Mouse (Mus musculus): ENCODE measurements around the gene 4930572O03Rik. TPM values are rescaled to one million over a fixed set of nuclear protein-coding genes. Genes with fewer than 3 reads are reported as not detected.
"Not testable (repeated sequence)": the region's sequence is repeated elsewhere in the genome, so short reads cannot be mapped to it uniquely, and the experiment has no call there.

The 4930572O03Rik gene
- polyA plus RNA-seq, 1 experiment, result not detected

DNA sequence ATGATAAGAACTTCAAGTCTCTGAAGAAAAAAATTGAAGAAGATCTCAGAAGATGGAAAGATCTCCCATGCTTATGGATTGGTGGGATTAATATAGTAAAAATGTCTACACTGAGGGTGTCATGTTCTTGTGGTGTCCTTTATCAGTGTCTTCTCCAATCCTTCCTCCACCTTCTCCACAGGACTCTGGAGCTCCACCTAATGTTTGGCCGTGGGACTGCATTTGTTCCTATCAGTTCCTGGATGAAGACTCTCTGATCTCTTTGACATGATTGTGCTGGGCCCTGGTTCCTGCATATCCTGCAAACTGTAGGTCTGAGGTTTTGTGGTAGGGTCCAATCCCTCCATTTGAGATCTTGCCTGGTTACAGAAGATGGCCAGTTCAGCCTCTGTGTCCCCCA lies 28.7 kb downstream of the 4930572O03Rik start:
- not testable (repeated sequence) for H3K4me3 ChIP-seq (ENCODE audit: low read depth, low read length); H3K36me3 ChIP-seq (ENCODE audit: control insufficient read depth, insufficient read depth, low read length, poor library complexity, severe bottlenecking); H3K9ac ChIP-seq (ENCODE audit: low read depth, poor library complexity, severe bottlenecking); H3K27ac ChIP-seq (ENCODE audit: insufficient read depth, low read length); H3K27me3 ChIP-seq (ENCODE audit: control insufficient read depth, insufficient read depth, low read length, poor library complexity, severe bottlenecking); H3K4me1 ChIP-seq (ENCODE audit: control insufficient read depth, insufficient read depth, low read length); H3K9me3 ChIP-seq (replicated peaks; ENCODE audit: control insufficient read depth, insufficient read depth, low read length, poor library complexity, severe bottlenecking)

DNA sequence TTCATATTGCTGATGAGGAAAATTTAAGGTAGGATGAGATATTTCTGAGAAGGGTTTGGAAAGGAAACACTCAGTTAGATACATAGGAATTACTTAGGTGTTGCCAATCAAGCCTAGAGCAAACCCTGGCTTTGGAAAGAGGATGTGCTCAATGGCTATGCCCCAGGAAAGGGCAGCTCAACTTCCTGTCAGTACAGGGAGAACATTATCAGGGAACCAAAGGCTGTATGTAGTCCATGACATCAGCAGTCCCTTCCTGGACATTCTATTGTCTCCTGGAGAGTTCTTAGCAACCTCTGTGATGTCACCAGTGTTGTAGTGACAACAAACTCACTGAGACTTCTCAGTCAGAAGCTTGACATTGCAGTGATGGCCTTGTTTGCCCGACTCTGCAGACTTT lies 38.1 kb downstream of the 4930572O03Rik start, which contains the start of gene Speer4d:
Gene Speer4d (plus strand): TSS at position 301 of the 400 bp plus-strand sequence.
- H3K4me3 ChIP-seq (ENCODE audit: low read depth, low read length); H3K9ac ChIP-seq (ENCODE audit: low read depth, poor library complexity, severe bottlenecking); H3K4me1 ChIP-seq (ENCODE audit: control insufficient read depth, insufficient read depth, low read length); H3K27ac ChIP-seq (ENCODE audit: insufficient read depth, low read length); H3K36me3 ChIP-seq (ENCODE audit: control insufficient read depth, insufficient read depth, low read length, poor library complexity, severe bottlenecking); H3K9me3 ChIP-seq (replicated peaks; ENCODE audit: control insufficient read depth, insufficient read depth, low read length, poor library complexity, severe bottlenecking); H3K27me3 ChIP-seq (ENCODE audit: control insufficient read depth, insufficient read depth, low read length, poor library complexity, severe bottlenecking): not testable (repeated sequence)

GRCm38 (mm10) chr5:15616195-15616594 lies 40.7 kb downstream of the 4930572O03Rik start:
- H3K9me3 ChIP-seq (replicated peaks; ENCODE audit: control insufficient read depth, insufficient read depth, low read length, poor library complexity, severe bottlenecking); H3K27ac ChIP-seq (ENCODE audit: insufficient read depth, low read length); H3K27me3 ChIP-seq (ENCODE audit: control insufficient read depth, insufficient read depth, low read length, poor library complexity, severe bottlenecking); H3K4me3 ChIP-seq (ENCODE audit: low read depth, low read length); H3K9ac ChIP-seq (ENCODE audit: low read depth, poor library complexity, severe bottlenecking); H3K4me1 ChIP-seq (ENCODE audit: control insufficient read depth, insufficient read depth, low read length); H3K36me3 ChIP-seq (ENCODE audit: control insufficient read depth, insufficient read depth, low read length, poor library complexity, severe bottlenecking): not testable (repeated sequence)

DNA sequence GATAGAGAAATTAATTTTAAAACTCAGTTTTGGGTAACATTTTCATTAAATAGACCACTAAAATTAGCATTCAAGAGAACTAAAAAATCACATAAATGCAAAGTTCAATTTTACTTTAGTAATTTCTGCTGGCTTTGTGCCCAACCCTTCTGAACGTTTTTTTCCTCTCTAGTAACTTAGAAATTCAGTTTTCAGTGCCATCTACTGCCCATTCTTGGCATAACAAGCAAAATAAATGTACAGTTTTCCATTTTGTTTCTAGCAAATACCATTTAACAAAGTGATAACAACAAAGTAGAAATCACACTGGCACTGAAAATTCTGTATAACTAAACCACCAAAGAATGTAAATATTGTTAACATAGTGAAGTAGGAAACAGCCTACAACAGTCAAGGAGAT lies 46.2 kb downstream of the 4930572O03Rik start:
- not testable (repeated sequence) for H3K27me3 ChIP-seq (ENCODE audit: control insufficient read depth, insufficient read depth, low read length, poor library complexity, severe bottlenecking); H3K9ac ChIP-seq (ENCODE audit: low read depth, poor library complexity, severe bottlenecking); H3K9me3 ChIP-seq (replicated peaks; ENCODE audit: control insufficient read depth, insufficient read depth, low read length, poor library complexity, severe bottlenecking); H3K4me1 ChIP-seq (ENCODE audit: control insufficient read depth, insufficient read depth, low read length); H3K4me3 ChIP-seq (ENCODE audit: low read depth, low read length); H3K36me3 ChIP-seq (ENCODE audit: control insufficient read depth, insufficient read depth, low read length, poor library complexity, severe bottlenecking); H3K27ac ChIP-seq (ENCODE audit: insufficient read depth, low read length)

DNA sequence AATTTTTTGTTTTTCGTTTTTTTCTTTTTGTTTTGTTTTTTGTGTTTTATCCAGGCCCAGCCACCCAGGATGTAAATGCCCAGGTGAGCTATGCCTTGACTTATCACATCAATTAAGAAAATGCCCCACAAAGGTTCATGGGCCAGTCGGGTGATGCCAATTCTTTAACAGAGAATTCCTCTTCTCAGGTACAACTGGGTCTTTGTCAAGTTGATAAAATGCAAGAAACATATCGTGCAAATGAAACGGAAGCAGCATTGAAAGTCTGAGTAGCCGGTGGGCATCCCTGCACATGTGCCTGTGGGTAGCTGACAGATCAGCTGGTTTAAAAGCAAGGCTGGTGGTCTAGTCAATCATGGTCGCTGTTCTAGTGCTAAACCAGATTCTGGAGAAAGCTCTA lies 50.2 kb downstream of the 4930572O03Rik start:
- H3K4me3 ChIP-seq (ENCODE audit: low read depth, low read length); H3K27ac ChIP-seq (ENCODE audit: insufficient read depth, low read length); H3K4me1 ChIP-seq (ENCODE audit: control insufficient read depth, insufficient read depth, low read length); H3K9ac ChIP-seq (ENCODE audit: low read depth, poor library complexity, severe bottlenecking); H3K9me3 ChIP-seq (replicated peaks; ENCODE audit: control insufficient read depth, insufficient read depth, low read length, poor library complexity, severe bottlenecking); H3K27me3 ChIP-seq (ENCODE audit: control insufficient read depth, insufficient read depth, low read length, poor library complexity, severe bottlenecking); H3K36me3 ChIP-seq (ENCODE audit: control insufficient read depth, insufficient read depth, low read length, poor library complexity, severe bottlenecking): not testable (repeated sequence)

- not testable (repeated sequence) for H3K27me3 ChIP-seq (ENCODE audit: control insufficient read depth, insufficient read depth, low read length, poor library complexity, severe bottlenecking); H3K9me3 ChIP-seq (replicated peaks; ENCODE audit: control insufficient read depth, insufficient read depth, low read length, poor library complexity, severe bottlenecking); H3K9ac ChIP-seq (ENCODE audit: low read depth, poor library complexity, severe bottlenecking); H3K4me1 ChIP-seq (ENCODE audit: control insufficient read depth, insufficient read depth, low read length); H3K36me3 ChIP-seq (ENCODE audit: control insufficient read depth, insufficient read depth, low read length, poor library complexity, severe bottlenecking); H3K27ac ChIP-seq (ENCODE audit: insufficient read depth, low read length); H3K4me3 ChIP-seq (ENCODE audit: low read depth, low read length)
Measured at GRCm38 (mm10) chr5:15603585-15603984, 53.3 kb downstream of the 4930572O03Rik start.

GRCm38 (mm10) chr5:15603008-15603407 lies 53.9 kb downstream of the 4930572O03Rik start:
- not testable (repeated sequence) for H3K27me3 ChIP-seq (ENCODE audit: control insufficient read depth, insufficient read depth, low read length, poor library complexity, severe bottlenecking); H3K9me3 ChIP-seq (replicated peaks; ENCODE audit: control insufficient read depth, insufficient read depth, low read length, poor library complexity, severe bottlenecking); H3K9ac ChIP-seq (ENCODE audit: low read depth, poor library complexity, severe bottlenecking); H3K4me1 ChIP-seq (ENCODE audit: control insufficient read depth, insufficient read depth, low read length); H3K4me3 ChIP-seq (ENCODE audit: low read depth, low read length); H3K27ac ChIP-seq (ENCODE audit: insufficient read depth, low read length); H3K36me3 ChIP-seq (ENCODE audit: control insufficient read depth, insufficient read depth, low read length, poor library complexity, severe bottlenecking)

DNA sequence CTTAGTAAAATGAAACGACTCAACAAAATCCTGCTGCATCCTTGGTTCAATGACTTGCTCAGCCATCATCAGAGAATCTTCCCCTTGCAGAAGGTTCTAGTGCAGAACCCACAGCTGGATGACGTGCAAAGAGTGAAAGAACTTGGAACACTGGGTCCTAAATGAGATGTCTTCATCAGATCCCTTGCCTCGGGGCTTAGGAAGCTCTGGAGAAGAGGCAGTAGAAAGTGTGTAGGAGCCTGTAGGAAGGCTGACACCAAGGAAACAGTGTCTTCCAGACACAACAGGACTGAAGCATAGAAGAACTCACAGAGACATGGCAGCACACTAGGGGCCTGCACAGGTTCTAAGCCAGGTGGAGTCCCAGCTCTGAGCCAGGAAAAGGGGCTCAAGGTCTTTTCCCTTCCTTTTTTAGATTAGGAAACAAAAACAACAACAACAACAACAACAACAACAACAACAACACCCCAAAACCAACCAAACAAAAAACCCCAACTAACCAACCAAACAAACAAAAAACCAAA lies 54.4 kb downstream of the 4930572O03Rik start:
- H3K27me3 ChIP-seq (ENCODE audit: control insufficient read depth, insufficient read depth, low read length, poor library complexity, severe bottlenecking); H3K27ac ChIP-seq (ENCODE audit: insufficient read depth, low read length); H3K4me1 ChIP-seq (ENCODE audit: control insufficient read depth, insufficient read depth, low read length); H3K9ac ChIP-seq (ENCODE audit: low read depth, poor library complexity, severe bottlenecking); H3K4me3 ChIP-seq (ENCODE audit: low read depth, low read length); H3K9me3 ChIP-seq (replicated peaks; ENCODE audit: control insufficient read depth, insufficient read depth, low read length, poor library complexity, severe bottlenecking); H3K36me3 ChIP-seq (ENCODE audit: control insufficient read depth, insufficient read depth, low read length, poor library complexity, severe bottlenecking): not testable (repeated sequence)

Other genes with a start within 250 kb of the 4930572O03Rik start
- not detected in 2 replicates for gene Gm21149, start 180.5 kb downstream of the 4930572O03Rik start, polyA plus RNA-seq (2011; ENCODE audit: insufficient read depth, insufficient read length, low read depth, missing spikeins)
- not detected in 2 replicates for gene Gm21190, start 127.8 kb downstream of the 4930572O03Rik start, polyA plus RNA-seq (2011; ENCODE audit: insufficient read depth, insufficient read length, low read depth, missing spikeins)
- gene Gm21083, start 79.7 kb downstream of the 4930572O03Rik start, polyA plus RNA-seq (2011; ENCODE audit: insufficient read depth, insufficient read length, low read depth, missing spikeins), result not detected in 2 replicates
- not detected in 2 replicates for gene Speer4d, start 38.0 kb downstream of the 4930572O03Rik start, polyA plus RNA-seq (2011; ENCODE audit: insufficient read depth, insufficient read length, low read depth, missing spikeins)
- not detected in 2 replicates for gene Speer4c, start 57.2 kb upstream of the 4930572O03Rik start, polyA plus RNA-seq (2011; ENCODE audit: insufficient read depth, insufficient read length, low read depth, missing spikeins)

All from ES-Bruce4 (cell line).